Mouse (Mus musculus) forebrain, embryonic 15.5 days (tissue): ENCODE results near the gene Kirrel3. TPM values are rescaled to one million over a fixed set of nuclear protein-coding genes. Genes with fewer than 3 reads are reported as not detected.

Experiments used
- ATAC-seq: fragments of 200-750 bp; cut with Nextera tagmentation; replicated peaks from 2 replicates; pipeline ENCODE4 v1.8.0; 2017; ENCODE audit warnings: mild to moderate bottlenecking, moderate TSS enrichment, moderate library complexity
- H3K27ac ChIP-seq: fragments of 300-500 bp; sonication (generic); replicated peaks from 2 replicates; pipeline ENCODE4 v1.5.1; 2015; ENCODE audit warnings: mild to moderate bottlenecking, inconsistent platforms
- H3K27me3 ChIP-seq: fragments of 300-500 bp; sonication (generic); 2 replicates; pipeline ENCODE4 v1.6.1; 2015; ENCODE audit warnings: inconsistent platforms
- H3K36me3 ChIP-seq: fragments of 300-500 bp; sonication (generic); 2 replicates; pipeline ENCODE4 v1.6.1; 2015; ENCODE audit warnings: mild to moderate bottlenecking, inconsistent platforms
- H3K4me1 ChIP-seq: fragments of 300-500 bp; sonication (generic); 2 replicates; pipeline ENCODE4 v1.6.1; 2015; ENCODE audit warnings: inconsistent platforms
- H3K4me2 ChIP-seq: fragments of 300-500 bp; sonication (generic); replicated peaks from 2 replicates; pipeline ENCODE4 v1.6.1; 2015; ENCODE audit warnings: mild to moderate bottlenecking, inconsistent platforms
- H3K4me3 ChIP-seq: fragments of 300-500 bp; sonication (generic); 2 replicates; pipeline ENCODE4 v1.5.1; 2015; ENCODE audit warnings: mild to moderate bottlenecking, inconsistent platforms
- H3K9ac ChIP-seq: fragments of 300-500 bp; sonication (generic); replicated peaks from 2 replicates; pipeline ENCODE4 v1.6.1; 2015; ENCODE audit warnings: mild to moderate bottlenecking, inconsistent platforms
- H3K9me3 ChIP-seq: fragments of 300-500 bp; sonication (generic); 2 replicates; pipeline ENCODE4 v1.6.1; 2016; ENCODE audit warnings: inconsistent platforms
- WGBS: fragments of 180-500 bp; shearing (Covaris S2); methylation state at CpG from one replicate; pipeline ENCODE4 v1.1.7; 2015; ENCODE audit warnings: mixed read lengths; 5-methylcytosine and 5-hydroxymethylcytosine counted together
- polyA plus RNA-seq: library from polyadenylated mRNA; unstranded; fragments of >200 nt; fragmentation: Nextera tagmentation; extraction: Ambion mirVana; gene quantifications from 2 replicates; pipeline ENCODE4 v1.2.1, GENCODE M21; 2015

Kirrel3 gene
- polyA plus RNA-seq, 1 experiment from 2014 or later = 48.1 TPM

DNA sequence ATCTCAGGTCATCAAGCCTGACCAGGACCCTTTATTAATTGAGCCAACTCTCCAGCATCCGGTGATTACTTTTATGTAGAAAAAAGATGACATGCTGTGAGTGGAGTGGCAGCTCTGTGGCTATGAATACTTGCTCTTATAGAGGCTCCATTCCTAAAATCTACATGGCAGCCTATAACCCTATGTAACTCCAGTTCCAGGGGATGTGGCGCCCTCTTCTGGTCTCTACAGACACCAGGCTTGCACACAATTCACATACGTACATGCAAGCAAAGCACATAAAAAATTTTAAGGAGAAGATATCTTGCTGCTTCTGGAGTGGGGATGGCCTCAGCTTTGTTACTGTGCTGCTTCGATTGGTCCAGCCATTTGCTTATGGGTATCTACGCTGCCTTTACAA lies 468.5 kb downstream of the Kirrel3 start:
- no peaks in the 10 kb centered on the region for H3K36me3 ChIP-seq
- no peak overlapping the region for H3K4me2 ChIP-seq
- H3K4me1 ChIP-seq = peaks cover 15% of the 10 kb centered on the region
- H3K27ac ChIP-seq = no peak overlapping the region
- no peaks in the 10 kb centered on the region for H3K27me3 ChIP-seq
- WGBS = 54% methylated on average over 5 of the region's 5 CpGs
- no peaks in the 10 kb centered on the region for H3K9me3 ChIP-seq
- H3K9ac ChIP-seq = no peak overlapping the region
- no peak overlapping the region for H3K4me3 ChIP-seq
- no peak for ATAC-seq

DNA sequence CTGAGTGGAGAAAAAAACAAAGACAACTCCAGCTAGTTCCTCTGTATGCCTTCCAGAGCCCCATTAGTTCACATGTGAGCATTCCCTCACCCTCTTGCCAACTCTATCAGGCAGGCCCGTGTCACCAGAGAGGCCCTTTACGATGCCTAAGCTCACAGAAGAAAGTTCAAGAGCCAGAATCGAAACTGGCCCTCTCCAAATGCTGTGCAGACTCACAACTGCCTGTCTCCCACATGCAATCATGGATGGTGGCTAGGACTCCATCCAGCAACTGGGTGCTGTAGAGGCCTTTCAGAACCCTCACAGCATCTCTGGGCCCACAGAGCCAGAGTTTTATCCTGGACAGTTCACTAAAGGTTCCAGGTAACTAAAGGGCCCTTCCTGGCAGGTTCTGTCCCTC lies 470.8 kb downstream of the Kirrel3 start:
- ATAC-seq = no peak
- Histone ChIP-seq H3K4me1 (peaks cover 23% of the 10 kb centered on the region), H3K9ac (no peak overlapping the region), H3K36me3 (no peaks in the 10 kb centered on the region), H3K4me2 (no peak overlapping the region), H3K27me3 (no peaks in the 10 kb centered on the region), H3K27ac (peak overlapping the region; percentile 72; the same call in 1 of the 2 replicates), H3K4me3 (no peak overlapping the region), H3K9me3 (no peaks in the 10 kb centered on the region)
- WGBS = 74% methylated on average over 3 of the region's 3 CpGs

DNA sequence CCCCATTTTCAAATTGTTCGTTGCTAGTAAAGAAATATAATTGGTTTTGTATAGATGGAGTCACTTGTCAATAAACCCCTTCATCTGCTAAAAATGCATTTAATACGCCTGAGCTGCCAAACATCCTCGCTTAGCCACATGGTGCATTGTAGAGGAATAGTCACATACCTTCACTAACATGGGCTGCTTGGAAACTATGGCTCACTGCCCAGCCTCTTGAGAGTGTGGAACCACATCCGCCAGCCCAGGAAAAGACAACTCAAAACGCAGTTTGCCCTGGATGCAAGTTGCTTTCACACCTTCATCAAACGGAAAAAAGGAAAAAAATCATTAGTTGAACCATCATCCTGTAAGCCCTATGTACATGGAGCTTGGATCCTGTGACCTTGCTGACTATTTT lies 472.0 kb downstream of the Kirrel3 start:
- no peak overlapping the region for H3K9ac ChIP-seq
- H3K4me2 ChIP-seq = no peak overlapping the region
- peaks cover 23% of the 10 kb centered on the region for H3K4me1 ChIP-seq
- peak overlapping the region; percentile 72 for H3K27ac ChIP-seq
- H3K27me3 ChIP-seq = no peaks in the 10 kb centered on the region
- WGBS = 47% methylated on average over 6 of the region's 6 CpGs
- no peak; the same call in 1 of the 2 replicates for ATAC-seq
- H3K4me3 ChIP-seq = no peak overlapping the region
- no peaks in the 10 kb centered on the region for H3K9me3 ChIP-seq
- no peaks in the 10 kb centered on the region for H3K36me3 ChIP-seq

DNA sequence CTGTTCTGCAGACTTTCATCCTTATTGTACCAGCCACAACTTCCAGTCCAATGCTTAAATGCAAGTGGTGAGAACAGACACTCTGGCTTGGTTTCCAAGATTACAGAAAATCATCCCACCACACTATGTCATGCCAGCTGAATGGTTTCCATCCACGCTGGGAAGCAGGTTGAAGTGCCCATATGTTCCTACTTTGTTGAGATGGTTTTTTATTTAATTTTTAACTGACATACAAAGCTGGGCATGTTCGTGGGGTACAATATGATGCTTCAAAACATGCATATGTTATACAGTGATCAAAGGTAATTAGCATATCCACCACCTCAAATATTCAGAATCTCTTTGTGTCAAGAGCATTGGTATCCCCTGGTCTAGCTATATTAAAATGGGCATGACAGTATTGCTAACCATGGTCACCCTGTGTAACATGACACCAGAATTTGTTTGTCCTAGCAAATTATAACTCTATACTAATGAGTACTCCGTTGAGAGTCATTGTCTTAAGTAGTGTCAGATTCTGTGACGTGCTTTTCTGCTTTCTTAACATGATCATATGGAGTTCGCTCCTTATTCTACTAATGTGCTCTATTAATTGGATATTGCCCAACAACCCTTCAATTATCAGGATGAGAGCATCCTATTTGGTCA lies 472.6 kb downstream of the Kirrel3 start:
- Histone ChIP-seq H3K36me3 (no peaks in the 10 kb centered on the region), H3K27me3 (no peaks in the 10 kb centered on the region), H3K9me3 (no peaks in the 10 kb centered on the region), H3K4me1 (peaks cover 23% of the 10 kb centered on the region), H3K27ac (peak overlapping the region; percentile 72), H3K4me3 (no peak overlapping the region), H3K9ac (no peak overlapping the region), H3K4me2 (no peak overlapping the region)
- 49% methylated on average over 5 of the region's 5 CpGs for WGBS
- ATAC-seq = peak; percentile 78

DNA sequence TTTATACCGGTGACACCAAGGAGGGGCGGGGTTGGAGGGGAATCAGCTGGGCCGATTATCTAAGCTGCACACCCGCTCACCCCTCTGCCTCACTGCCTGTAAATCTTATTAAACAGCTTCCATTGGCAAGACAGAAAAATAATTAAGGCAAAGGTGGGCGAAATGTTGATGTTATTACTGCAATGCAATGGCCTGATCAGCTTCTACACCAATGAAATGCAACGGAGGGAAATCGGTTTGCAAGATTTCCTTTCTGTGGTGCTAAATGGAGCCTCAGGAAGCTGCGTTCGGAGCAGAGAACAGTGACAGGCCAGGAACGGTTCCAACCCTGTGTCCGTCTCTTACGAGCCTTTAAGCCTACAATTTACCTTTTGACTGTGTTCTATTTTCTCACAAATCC lies 475.0 kb downstream of the Kirrel3 start:
- no peak overlapping the region for H3K9ac ChIP-seq
- no peak for ATAC-seq
- H3K9me3 ChIP-seq = no peaks in the 10 kb centered on the region
- H3K4me3 ChIP-seq = no peak overlapping the region
- H3K27me3 ChIP-seq = no peaks in the 10 kb centered on the region
- no peak overlapping the region for H3K4me2 ChIP-seq
- no peaks in the 10 kb centered on the region for H3K36me3 ChIP-seq
- 0 out of 2 replicates have a peak overlapping the region, but pooled peaks have one; percentile 15 for H3K27ac ChIP-seq
- H3K4me1 ChIP-seq = peaks cover 45% of the 10 kb centered on the region
- 55% methylated on average over 12 of the region's 12 CpGs for WGBS

DNA sequence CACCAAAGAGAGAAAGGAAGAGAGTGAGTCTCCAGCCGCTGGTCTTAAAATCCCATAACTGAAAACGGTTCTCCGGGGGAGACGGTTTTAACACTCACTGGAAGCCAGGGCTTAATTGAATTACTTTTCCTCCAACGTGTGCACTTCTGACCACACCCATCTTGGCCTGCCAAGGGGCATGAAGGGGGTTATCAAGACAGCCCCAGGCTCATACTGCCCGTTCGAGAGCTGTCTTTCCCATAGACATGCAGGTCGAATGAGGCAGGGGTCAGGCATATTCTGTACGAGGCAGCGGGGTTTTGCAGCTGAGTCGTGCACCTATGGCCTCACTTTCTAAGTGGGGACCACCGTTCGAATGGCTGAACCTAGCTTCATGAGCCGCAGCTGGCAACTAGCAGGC lies 475.5 kb downstream of the Kirrel3 start:
- H3K27ac ChIP-seq = no peak overlapping the region

DNA sequence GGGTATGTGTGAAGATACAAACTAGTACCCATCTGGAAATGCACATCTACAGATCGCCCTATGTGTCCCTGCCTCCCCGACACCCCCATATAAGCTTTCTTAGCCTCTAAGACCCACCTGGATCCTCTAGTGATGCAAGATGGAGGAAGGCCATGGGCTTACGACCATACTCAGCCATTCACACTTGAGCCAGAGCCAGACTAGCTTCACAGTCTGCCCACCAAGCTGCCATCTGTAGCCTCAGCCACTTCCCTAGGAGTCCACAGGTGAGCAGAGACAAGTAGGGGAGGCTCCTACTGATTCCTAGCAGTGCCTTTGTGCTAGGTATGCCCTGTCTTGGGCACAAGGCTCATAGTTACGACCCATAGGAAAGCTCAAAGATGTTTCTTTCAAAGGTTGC lies 476.6 kb downstream of the Kirrel3 start:
- Histone ChIP-seq H3K9me3 (no peaks in the 10 kb centered on the region), H3K4me1 (peaks cover 43% of the 10 kb centered on the region), H3K4me2 (no peak overlapping the region), H3K9ac (no peak overlapping the region), H3K27ac (no peak overlapping the region), H3K36me3 (no peaks in the 10 kb centered on the region), H3K4me3 (no peak overlapping the region), H3K27me3 (no peaks in the 10 kb centered on the region)
- no peak for ATAC-seq
- 85% methylated on average over 4 of the region's 4 CpGs for WGBS

More for the DNA sequence above, 475.5 kb downstream of the Kirrel3 start:
- ATAC-seq = no peak
- Histone ChIP-seq H3K36me3 (no peaks in the 10 kb centered on the region), H3K4me1 (peaks cover 45% of the 10 kb centered on the region), H3K9ac (no peak overlapping the region), H3K4me3 (no peak overlapping the region), H3K9me3 (no peaks in the 10 kb centered on the region), H3K27me3 (no peaks in the 10 kb centered on the region), H3K4me2 (no peak overlapping the region)
- 75% methylated on average over 14 of the region's 14 CpGs for WGBS

DNA sequence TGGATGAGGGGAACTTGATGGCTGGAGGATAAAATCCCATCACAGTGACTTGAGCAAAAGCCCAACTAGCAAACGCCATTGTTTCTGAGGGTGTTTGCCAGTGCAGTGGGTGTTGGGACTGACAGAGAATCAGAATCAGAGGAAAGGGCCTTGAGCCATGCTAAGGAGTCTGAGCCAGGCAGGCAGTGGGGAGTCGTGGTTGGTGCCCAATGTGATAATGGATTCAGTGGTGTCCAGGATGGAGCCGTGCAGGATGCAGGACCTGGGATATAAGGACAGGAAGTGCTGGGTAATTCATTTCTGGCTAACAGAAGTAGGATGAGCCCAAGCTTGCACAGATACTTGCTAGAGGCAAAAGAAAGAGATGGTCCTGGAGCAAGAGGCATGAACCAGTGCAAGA lies 477.9 kb downstream of the Kirrel3 start:
- no peaks in the 10 kb centered on the region for H3K9me3 ChIP-seq
- H3K4me2 ChIP-seq = no peak overlapping the region
- no peaks in the 10 kb centered on the region for H3K36me3 ChIP-seq
- no peak for ATAC-seq
- no peak overlapping the region for H3K27ac ChIP-seq
- 60% methylated on average over 3 of the region's 3 CpGs for WGBS
- H3K27me3 ChIP-seq = 0 out of 2 replicates have a peak, but pooled peaks cover 3% of the 10 kb centered on the region
- H3K4me1 ChIP-seq = peaks cover 38% of the 10 kb centered on the region
- H3K9ac ChIP-seq = no peak overlapping the region
- H3K4me3 ChIP-seq = no peak overlapping the region

DNA sequence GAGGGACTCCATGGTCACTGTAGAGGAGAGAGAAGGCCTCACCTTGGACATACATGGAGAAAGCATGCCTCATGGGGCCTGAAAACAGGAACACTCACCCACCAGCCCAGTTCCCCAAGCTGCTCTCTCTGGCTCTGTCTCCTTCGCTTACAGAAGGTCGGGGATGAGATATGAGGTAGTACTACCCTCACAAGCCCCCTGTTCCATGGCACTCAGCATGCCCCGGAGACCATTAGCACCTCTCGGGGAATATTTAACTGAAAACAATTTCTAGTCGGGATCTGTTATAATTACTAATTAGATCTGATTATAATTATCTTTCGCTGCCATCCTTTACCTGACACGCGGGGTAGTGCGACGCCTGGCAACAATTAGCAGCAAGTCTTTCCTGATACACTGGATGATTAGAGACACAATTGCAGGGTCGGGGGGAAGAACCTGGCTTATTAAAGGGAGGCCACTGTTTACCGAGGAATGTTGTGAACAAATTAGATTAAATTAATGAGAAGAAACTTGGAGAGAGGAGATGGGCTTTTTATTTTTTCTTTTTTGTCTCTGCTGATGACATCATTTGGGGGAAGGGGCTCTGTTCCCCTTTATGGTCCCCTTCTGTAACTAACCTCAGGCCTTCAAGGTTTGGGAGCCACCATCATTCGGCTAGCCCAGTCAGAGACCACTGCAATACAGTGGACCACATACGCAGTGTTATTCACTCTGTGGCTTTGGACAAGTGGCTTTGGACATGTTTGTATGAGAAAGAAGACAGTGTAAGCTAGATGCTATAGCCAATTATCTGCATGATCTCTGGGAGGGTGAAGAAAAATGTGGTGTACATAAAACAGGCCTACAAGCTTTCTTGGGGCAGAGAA lies 478.7 kb downstream of the Kirrel3 start:
- Histone ChIP-seq H3K4me2 (no peak overlapping the region), H3K27ac (peak overlapping the region; percentile 50)
- peak; percentile 39 for ATAC-seq

DNA sequence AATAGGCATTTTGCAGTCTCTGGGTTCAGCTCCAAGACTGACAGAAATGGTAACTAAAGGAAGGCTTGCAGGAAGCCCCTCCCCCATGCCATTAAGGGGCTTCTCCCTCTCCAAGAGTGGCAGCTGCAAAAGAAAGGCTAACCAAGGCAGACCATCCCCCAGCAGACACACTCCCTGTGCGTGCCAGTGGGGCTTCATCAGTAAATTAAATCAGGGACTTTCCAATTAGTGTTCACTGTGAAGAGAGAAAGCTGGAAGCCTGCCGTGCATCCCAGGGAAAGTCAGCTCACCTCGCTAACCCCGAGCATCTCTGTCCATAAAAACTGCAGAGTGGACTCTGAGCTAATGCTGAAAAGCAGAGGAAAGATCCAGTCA lies 479.3 kb downstream of the Kirrel3 start:
- Histone ChIP-seq H3K9ac (no peak overlapping the region), H3K36me3 (no peaks in the 10 kb centered on the region), H3K4me2 (no peak overlapping the region), H3K9me3 (no peaks in the 10 kb centered on the region), H3K4me1 (peaks cover 35% of the 10 kb centered on the region), H3K4me3 (no peak overlapping the region), H3K27me3 (0 out of 2 replicates have a peak, but pooled peaks cover 6% of the 10 kb centered on the region), H3K27ac (peak overlapping the region; percentile 50)
- WGBS = 3% methylated on average over 4 of the region's 4 CpGs
- ATAC-seq = peak; percentile 88

More for the DNA sequence above, 478.7 kb downstream of the Kirrel3 start:
- H3K4me3 ChIP-seq = no peak overlapping the region
- H3K27me3 ChIP-seq = 0 out of 2 replicates have a peak, but pooled peaks cover 6% of the 10 kb centered on the region
- no peak overlapping the region for H3K9ac ChIP-seq
- WGBS = 32% methylated on average over 14 of the region's 14 CpGs
- peaks cover 33% of the 10 kb centered on the region for H3K4me1 ChIP-seq
- H3K36me3 ChIP-seq = no peaks in the 10 kb centered on the region
- H3K9me3 ChIP-seq = no peaks in the 10 kb centered on the region

DNA sequence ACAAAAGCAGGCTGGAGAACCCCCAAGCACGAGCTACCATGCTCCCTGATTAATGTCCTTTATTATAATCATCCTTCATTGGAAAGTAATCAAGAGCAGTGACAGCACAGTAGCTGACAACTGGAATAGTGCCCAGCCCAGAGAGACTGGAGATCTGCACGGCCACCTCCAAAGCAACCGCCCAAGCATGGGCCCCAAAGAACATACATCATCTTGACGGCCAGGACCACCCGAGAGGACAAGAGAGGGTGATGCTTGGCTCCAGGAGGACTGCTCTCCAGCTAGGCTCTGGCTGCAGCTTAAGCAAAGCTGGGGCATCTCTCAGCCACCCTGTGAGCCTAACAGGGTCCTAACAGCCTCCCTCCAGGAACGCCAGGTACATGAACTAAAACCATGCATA lies 482.1 kb downstream of the Kirrel3 start:
- Histone ChIP-seq H3K9me3 (no peaks in the 10 kb centered on the region), H3K36me3 (no peaks in the 10 kb centered on the region), H3K4me3 (no peak overlapping the region), H3K27ac (no peak overlapping the region), H3K4me2 (no peak overlapping the region), H3K4me1 (peaks cover 32% of the 10 kb centered on the region), H3K9ac (no peak overlapping the region), H3K27me3 (0 out of 2 replicates have a peak, but pooled peaks cover 6% of the 10 kb centered on the region)
- 64% methylated on average over 6 of the region's 6 CpGs for WGBS
- no peak for ATAC-seq

DNA sequence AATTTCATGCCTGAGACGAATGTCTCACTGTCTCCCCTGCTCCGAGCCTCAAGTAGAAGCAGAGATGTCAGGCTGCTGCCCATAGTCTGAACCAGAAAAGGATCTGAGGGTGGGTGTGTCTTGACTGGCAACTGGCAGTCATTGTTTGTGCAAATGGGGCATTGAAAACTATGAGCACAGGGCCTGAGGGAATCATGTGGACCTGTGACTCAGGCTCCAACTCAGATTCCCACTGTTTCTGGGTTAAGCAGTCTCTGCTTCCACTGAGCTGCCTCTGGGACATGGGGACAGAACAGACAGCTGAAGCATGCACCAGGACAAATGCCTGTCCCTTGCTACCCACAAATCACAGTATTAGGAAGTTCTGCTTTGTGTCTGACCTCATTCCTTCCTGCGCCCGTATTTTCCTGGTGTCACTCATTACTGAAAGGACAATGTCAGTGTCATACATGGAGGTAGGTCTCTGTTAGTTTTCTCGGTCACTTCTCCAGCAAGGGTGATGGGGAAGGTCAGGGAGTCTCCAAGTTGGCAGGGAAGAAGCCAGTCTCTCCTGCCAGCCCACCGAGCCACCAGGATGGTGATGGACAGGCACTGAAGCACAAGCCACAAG lies 484.3 kb downstream of the Kirrel3 start:
- ATAC-seq = no peak
- WGBS = 53% methylated on average over 6 of the region's 6 CpGs
- no peaks in the 10 kb centered on the region for H3K9me3 ChIP-seq
- no peak overlapping the region for H3K9ac ChIP-seq
- peaks cover 16% of the 10 kb centered on the region for H3K4me1 ChIP-seq
- 0 out of 2 replicates have a peak, but pooled peaks cover 6% of the 10 kb centered on the region for H3K27me3 ChIP-seq
- H3K27ac ChIP-seq = no peak overlapping the region
- H3K36me3 ChIP-seq = no peaks in the 10 kb centered on the region
- no peak overlapping the region for H3K4me3 ChIP-seq
- H3K4me2 ChIP-seq = no peak overlapping the region
